Mouse (Mus musculus): ENCODE measurements around the gene H2afb3. TPM values are rescaled to one million over a fixed set of nuclear protein-coding genes. Genes with fewer than 3 reads are reported as not detected.

Gene H2afb3
- polyA plus RNA-seq (2014; fragmentation: Illumina TruSeq; extraction: RNeasy Lipid Tissue Mini Kit (QIAGEN cat#74804); ENCODE audit: low read depth, low replicate concordance): not detected

GRCm38 (mm10) chrX:120312995-120313394 is at the start of gene H2afb3:
Gene H2afb3, minus strand, starts transcription at chrX:120313095.

GRCm38 (mm10) chrX:120290011-120290899 is 22.6 kb downstream of the H2afb3 start, which contains the start of gene Pcdh11x:
Gene Pcdh11x, plus strand, starts transcription at chrX:120290259.

Other genes with a start within 250 kb of the H2afb3 start
- 0.05 TPM for gene Pcdh11x, start 22.8 kb downstream of the H2afb3 start, polyA plus RNA-seq (2014; fragmentation: Illumina TruSeq; extraction: RNeasy Lipid Tissue Mini Kit (QIAGEN cat#74804); ENCODE audit: low read depth, low replicate concordance)

Data from liver, adult 10 weeks (tissue).